Mouse (Mus musculus) neutrophil, adult 5-6 weeks (primary cell): Measurements from ENCODE around the gene Kat8. TPM values are rescaled to one million over a fixed set of nuclear protein-coding genes. Genes with fewer than 3 reads are reported as not detected.
A peak's percentile ranks its signal among the peaks of the same experiment; 100 is the strongest.

Experiments used
- ATAC-seq: fragments of 151-379, 151-347 bp; 2 replicates; pipeline ENCODE4 v1.8.0; 2017; ENCODE audit warnings: mild to moderate bottlenecking, moderate TSS enrichment; ENCODE audit not compliant: insufficient number of reproducible peaks, poor library complexity, low FRiP score, severe bottlenecking; ENCODE audit errors: extremely low read depth
- total RNA-seq: library from RNA; stranded (forward); fragments of 200-1000 nt; gene quantifications from 2 replicates; pipeline ENCODE4 v1.2.3, GENCODE M21; 2017

The Kat8 gene
- total RNA-seq, 1 experiment from 2014 or later = 50.2 TPM

DNA sequence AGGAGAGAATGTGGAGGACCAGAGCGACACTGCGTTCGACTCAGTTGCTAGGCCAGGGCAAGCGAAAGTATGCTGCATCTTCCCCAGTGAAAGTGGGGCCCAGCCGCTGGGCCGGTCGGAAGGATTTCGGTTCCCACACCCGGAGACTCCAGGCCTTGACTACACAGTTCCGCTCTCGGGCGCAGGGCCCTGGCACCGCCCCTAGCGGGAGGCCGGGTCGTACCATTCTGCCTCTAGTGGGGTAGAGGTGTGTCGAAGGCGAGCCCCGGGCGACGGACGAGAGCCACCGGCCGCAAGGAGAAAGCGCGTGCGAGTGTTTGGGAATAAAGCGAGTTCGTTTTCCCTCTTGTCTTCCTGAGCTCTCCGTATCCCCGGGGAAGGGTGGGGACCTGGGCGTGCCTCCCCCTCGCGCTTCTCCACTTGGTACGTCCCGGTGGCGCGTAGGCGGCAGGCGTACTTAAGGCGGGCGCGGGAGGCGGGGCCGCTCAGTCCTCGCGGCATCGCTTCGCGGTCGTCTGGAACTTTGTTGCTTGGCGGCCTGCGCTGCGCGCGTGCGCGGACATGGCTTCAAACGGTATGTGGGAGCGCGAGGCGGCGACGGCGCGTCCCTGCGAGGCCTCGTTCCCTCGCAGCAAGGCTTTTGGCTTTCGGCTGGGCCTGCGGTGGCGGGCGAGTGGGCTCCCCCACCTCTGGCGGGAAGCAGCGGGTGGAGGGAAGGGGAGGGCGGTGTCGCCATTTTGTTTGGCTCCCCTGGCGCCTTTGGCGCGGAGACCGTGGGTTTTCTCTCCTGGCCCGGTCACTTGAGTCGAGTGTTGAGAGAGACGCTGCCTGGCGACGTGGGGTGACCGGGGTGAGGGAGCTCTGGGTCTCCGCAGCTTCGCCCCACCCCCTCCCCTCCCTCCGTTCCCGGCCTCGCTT lies 54.9 kb downstream of the Kat8 start, which contains the start of gene Fus:
Gene Fus, plus strand, starts transcription at position 454 of the 918 bp plus-strand sequence.
- ATAC-seq = peak; percentile 91

DNA sequence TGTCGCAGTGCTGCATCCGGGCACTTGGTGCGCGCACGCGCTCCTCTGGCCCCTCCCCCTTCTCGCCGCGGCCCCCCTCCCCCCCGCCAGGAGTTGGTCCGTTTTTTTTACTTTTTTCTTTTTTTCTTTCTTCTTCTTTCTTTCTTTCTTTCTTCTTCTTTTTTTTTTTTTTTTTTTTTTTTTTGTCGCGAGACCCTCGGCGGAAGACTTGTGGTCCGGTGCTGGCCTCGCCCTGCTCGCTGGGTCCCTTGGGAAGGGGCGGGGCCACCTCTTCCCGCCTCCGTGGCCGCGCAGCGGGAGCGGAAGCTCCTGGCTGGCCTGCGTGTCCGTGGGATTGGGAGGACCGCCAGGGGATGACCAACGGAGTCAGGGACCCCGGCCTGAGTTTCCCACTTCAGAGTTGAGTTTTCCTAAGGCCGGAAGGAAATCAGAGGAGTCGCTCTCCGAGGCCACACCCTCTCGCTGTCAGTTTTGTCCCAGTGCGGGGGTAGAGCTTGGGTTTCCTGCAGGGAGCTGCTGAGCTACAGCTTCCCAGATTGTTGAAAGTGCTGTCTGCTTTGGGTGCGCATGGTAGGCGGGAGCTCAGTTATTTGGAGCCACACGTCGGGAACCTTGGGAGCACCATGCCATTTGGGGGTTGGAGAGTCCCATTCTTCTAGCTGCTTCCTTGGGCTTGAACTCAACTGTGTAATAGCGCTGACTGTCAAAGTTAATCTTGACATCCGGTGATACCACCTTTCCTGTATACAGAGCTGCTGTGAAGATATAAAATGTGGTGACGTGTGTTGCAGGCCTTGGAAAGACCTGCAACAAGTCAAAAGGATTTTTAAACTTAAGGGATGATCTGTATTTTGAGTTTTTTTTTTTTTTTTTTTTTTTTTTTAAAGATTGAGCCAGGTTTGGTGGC lies 55.9 kb downstream of the Kat8 start:
- ATAC-seq = no peak

DNA sequence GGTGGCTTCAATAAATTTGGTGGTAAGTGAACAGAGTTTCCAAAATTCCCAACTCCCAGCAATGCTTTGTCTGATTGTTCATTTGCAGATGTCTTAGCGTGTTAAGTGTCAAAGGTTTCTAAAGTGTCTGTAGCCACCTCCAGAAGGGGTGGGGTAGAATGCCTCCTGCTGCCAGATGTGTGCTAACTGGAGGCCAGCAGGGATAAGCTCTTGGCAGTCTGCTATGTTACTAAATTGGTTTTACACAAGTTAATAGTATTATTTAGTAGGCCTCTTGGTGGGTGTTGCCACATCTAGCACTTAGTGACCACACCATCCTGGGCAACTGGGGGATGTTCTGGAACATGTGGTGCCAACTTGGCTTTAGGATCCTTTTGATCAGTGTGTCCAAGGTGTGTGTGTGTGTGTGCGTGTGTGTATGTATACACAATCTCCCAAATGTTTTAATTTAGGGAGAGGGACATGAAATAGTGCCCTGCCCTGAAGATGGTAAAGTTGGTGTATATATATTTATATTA lies 62.2 kb downstream of the Kat8 start:
- ATAC-seq = no peak

Other genes with a start within 250 kb of the Kat8 start
- 11.6 and 17.4 TPM in 2 replicates for gene Bcl7c, start 203.6 kb upstream of the Kat8 start, total RNA-seq
- gene Ctf1, start 199.8 kb upstream of the Kat8 start, total RNA-seq = not detected in 2 replicates
- not detected in 2 replicates for gene Ctf2, start 180.3 kb upstream of the Kat8 start, total RNA-seq
- 9.0 and 9.2 TPM in 2 replicates for gene Fbxl19, start 168.0 kb upstream of the Kat8 start, total RNA-seq
- 35.7 and 42.8 TPM in 2 replicates for gene Orai3, start 142.7 kb upstream of the Kat8 start, total RNA-seq
- 14.4 and 16.7 TPM in 2 replicates for gene Setd1a, start 135.8 kb upstream of the Kat8 start, total RNA-seq
- gene Gm49388, start 126.9 kb upstream of the Kat8 start, total RNA-seq = 3.3 and 3.5 TPM in 2 replicates
- 4.4 and 4.5 TPM in 2 replicates for gene Hsd3b7, start 111.9 kb upstream of the Kat8 start, total RNA-seq
- gene Stx4a, start 88.2 kb upstream of the Kat8 start, total RNA-seq = 93.0 and 99.9 TPM in 2 replicates
- gene Stx1b, start 88.0 kb upstream of the Kat8 start, total RNA-seq = not detected in 2 replicates
- gene Zfp646, start 36.3 kb upstream of the Kat8 start, total RNA-seq = 93.1 and 93.5 TPM in 2 replicates
- 6.2 and 12.5 TPM in 2 replicates for gene Zfp668, start 35.7 kb upstream of the Kat8 start, total RNA-seq
- gene Prss53, start 21.5 kb upstream of the Kat8 start, total RNA-seq = not detected in 2 replicates
- gene Gm21974, start 17.1 kb upstream of the Kat8 start, total RNA-seq = not detected in 2 replicates
- 4.8 and 8.5 TPM in 2 replicates for gene Vkorc1, start 16.9 kb upstream of the Kat8 start, total RNA-seq
- 9.6 and 11.6 TPM in 2 replicates for gene Bckdk, start 8.4 kb upstream of the Kat8 start, total RNA-seq
- gene Prss8, start 17.6 kb downstream of the Kat8 start, total RNA-seq = 0.25 and 1.3 TPM in 2 replicates
- 1.2 and 2.0 TPM in 2 replicates for gene Prss36, start 34.2 kb downstream of the Kat8 start, total RNA-seq
- 121 and 134 TPM in 2 replicates for gene Fus, start 54.9 kb downstream of the Kat8 start, total RNA-seq
- gene Pycard, start 81.4 kb downstream of the Kat8 start, total RNA-seq = 10.5 and 16.2 TPM in 2 replicates
- gene Trim72, start 91.4 kb downstream of the Kat8 start, total RNA-seq = 0.70 and 0.86 TPM in 2 replicates
- gene Itgam, start 150.1 kb downstream of the Kat8 start, total RNA-seq = 339 and 346 TPM in 2 replicates
- gene Gm49368, start 150.2 kb downstream of the Kat8 start, total RNA-seq = 23.6 and 30.6 TPM in 2 replicates
- 44.3 and 62.5 TPM in 2 replicates for gene Itgax, start 217.0 kb downstream of the Kat8 start, total RNA-seq
- gene Itgad, start 241.9 kb downstream of the Kat8 start, total RNA-seq = 0.12 and 1.8 TPM in 2 replicates